Mouse (Mus musculus): ENCODE measurements at regions not wholly inside any gene's neighbourhood (a gene's known extent, or its start where the extent isn't known, plus 50 kb on each side); places are given as distances from the start of the nearest gene placed in this dataset.
A peak's percentile ranks its signal among the peaks of the same experiment; 100 is the strongest.

- no peak for DNase-seq (ENCODE audit: low spot score)
Measured at GRCm38 (mm10) chr4:31392932-31393632, 570.8 kb upstream of the Map3k7 start.

DNA sequence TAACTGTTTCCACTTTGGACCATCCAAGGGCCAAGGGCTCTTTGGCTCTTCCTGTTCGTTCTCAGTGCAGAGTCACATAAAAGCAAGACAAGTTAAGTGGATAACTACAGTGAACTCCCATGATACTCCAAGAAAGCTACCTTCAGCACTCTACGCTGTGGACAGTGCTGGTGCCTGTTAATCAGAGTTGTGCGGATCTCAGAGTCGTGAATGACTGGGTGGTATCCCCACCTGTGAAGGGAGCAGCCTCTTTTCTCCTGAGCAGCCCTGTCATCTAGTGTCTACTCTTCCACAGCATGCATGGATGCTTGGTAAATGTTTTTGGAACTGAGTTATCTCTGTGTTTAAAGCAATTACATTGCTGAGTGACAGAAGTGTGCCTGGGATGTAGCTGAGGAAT, 568.4 kb upstream of the Map3k7 start:
- DNase-seq (ENCODE audit: low spot score): no peak

DNA sequence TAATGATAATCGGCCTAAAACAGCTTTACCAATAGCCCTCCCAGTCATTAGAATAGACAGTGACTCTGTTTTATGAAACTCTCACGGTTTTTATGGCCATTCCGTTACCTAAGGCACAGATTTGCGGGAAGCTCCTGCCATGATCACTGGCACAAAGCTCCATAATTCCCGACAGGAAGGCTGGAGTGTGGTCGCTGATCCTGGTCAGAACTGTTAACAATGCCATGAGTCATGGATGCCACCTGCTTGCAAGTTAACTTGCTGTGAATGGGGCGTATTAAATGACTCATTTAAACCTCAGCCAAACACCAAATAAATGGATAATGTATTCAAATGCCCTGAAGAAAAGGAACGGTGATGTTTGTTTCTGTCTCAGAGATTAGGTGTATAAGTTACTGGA, 559.9 kb upstream of the Map3k7 start:
- DNase-seq (ENCODE audit: low spot score): no peak

DNA sequence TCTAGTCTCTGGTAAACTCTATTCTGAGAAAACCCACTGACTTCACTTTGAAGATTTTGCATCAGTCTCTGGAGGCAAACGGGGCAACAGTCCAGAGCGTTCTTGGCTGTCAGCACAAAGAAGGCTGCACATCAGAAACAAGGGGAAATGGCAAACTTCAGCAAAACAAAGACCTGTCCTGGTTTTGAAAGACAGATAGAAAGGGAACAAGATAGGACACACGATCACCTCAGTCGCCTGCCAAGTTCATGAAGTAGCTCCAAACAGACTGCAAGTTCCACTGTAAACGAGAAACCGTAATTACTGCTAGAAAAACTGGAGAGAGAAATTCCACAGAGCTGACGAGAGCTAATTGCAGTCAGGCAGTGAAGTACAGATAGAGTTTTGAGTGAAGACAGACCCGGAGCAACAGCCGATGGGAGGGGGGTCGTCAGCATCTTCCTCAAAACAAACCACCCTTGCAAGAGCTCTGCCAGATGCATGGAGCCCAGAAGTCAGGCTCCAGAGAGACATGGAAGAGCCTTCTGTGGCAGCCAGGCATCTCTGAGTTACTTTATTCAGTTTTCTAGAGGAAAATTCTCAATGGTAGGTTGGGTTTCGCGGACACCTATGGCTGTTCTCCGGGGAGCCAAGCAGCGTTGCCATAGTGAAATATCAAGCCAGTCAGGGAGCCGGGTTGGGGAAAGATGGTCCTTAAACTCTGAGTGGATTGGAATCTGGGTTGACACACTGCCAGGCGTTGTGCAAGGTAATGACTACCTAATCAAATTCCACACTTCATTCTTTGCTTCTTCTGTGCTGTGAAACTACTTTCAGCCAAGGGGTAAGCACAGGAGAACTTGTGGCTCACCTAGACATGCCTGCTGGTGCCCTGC, 558.8 kb upstream of the Map3k7 start:
- DNase-seq (ENCODE audit: low spot score): peak; percentile 36

DNA sequence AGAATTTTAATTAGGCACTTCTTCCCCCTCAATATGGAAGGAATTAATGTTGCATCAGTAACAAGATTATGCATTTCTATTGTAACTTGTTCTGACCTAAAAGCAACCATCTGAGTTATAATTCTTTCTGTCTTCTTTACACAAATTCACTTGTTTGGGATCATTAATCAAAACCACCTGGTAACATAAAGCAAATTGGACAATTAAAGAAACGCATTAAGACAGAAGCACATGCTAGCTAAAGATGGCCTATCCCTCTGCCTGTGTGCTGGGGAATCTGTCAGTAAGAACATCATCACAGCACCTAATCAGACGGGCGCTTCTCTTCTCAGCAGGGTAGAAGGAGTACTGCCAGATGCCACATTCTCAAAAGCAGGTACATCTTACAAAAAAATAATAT, 553.7 kb upstream of the Map3k7 start:
- DNase-seq (ENCODE audit: low spot score): no peak

GRCm38 (mm10) chr4:31411770-31412525, 551.9 kb upstream of the Map3k7 start:
- DNase-seq (ENCODE audit: low spot score): no peak

- no peak for DNase-seq (ENCODE audit: low spot score)
Measured at GRCm38 (mm10) chr4:31417161-31417560, 546.7 kb upstream of the Map3k7 start.

DNA sequence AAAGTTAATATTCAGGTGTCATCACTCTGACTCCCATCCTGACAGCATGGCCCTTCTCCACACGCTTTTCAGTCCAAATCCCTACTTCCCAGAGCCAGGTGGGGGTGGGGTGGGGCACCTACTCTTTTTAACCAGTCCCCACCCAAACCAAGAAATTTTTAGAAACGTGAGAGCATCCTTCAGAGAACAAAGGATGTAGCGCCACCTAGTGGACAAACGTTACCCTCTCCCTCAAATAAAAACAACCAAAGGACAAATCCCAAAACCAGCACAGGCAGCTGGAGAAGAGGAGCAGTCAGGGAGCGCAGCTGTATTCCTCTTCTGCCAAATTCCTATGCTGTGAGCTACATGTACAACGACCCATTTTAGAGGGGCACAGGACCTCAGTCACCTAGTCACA, 544.7 kb upstream of the Map3k7 start:
- peak; percentile 54 for DNase-seq (ENCODE audit: low spot score)

DNA sequence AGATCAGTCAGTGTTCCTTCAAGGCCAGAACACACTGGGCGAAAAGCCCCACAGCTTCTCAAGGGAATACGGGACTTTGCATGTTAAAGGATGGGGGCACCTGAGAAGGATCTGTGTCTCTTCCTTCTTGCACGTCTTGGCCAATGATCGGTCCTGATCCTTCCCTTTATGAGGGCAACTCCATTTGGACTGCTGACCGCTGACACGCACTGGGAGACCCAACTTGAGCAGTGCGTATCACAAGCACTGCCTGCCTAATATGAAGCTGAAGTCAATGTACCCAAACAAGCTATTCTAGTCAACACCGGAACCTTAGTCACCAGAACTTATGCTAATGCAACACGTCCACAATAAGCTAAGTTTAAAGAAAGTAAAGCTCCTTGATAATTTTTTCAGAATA, 543.7 kb upstream of the Map3k7 start:
- DNase-seq (ENCODE audit: low spot score): no peak

DNA sequence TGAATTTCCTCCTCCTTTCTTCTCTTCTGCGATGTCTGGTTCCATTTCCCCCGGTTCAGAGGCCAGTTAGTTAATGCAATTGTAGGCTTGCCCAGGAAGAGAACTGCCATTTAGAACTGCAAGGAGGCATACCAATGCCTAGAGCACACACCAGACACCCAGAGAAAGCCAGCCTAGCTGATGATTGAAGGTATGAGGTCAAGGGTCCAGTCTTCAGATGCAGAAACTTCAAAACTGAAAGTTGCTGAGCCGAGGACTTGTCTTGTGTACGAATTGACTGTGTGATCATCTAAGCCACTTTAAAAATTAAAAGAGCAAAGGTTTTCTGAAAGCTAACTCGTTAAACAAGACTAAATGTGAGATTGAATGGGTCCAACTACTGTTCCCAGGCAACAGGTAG, 542.5 kb upstream of the Map3k7 start:
- no peak for DNase-seq (ENCODE audit: low spot score)

DNA sequence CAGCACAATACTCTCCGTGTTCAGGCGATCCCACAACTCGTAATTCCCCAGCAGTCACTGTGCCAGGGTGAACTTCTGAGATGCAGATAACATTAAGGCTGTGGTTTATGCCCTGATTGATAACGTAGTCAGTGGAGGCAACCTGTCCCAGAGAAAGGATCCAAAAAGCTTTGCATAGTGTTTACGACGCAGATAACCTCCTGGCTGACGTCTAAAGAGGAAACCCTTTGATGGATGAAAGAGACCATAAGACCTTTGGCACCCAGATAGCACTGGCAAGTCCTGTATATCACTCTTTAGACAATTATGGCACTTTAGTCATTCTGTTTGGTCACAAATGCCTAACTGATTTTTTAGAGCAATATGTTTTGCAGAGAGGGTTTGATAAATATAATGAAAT, 538.8 kb upstream of the Map3k7 start:
- DNase-seq (ENCODE audit: low spot score): no peak

GRCm38 (mm10) chr4:31425716-31426115, 538.2 kb upstream of the Map3k7 start:
- DNase-seq (ENCODE audit: low spot score): no peak

DNA sequence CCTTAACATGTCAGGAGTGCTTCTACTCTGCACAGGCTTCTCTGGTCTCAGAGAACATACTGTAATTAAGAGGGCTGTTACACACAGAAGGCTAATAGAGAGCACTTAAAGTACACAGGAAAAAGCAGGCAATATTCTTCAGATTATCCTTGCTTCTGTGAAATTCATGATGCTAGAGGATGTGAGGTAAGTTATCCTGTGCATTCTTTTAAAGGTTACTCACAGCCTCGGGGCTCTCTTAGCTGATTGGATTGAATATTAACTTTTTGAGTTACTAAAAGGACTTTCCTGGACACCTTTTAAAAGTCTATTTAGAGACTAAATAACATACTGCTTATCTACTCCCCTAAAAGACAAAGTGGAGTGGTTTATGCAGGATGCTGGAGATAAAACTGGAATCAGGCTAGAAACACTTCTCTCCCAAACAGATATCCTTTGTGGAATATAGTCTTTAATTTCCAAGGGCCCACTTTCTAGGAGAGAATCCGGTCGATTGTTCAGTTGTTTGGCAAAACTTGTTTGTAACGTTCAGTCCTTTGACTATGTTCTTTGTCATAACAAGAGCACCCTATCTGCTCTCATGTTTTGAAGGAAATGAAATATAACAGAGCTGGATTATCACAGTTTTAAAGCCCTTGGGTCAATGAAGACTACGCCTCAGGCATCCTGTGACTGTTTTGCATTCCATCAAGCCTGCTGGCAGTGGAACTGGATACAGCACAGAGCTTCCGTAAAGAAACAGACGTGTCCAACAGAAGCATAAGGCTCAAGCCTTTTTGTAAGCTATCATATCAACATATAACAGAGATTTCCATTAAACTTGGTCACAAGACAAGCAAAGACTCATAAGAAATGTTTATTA, 537.5 kb upstream of the Map3k7 start:
- no peak for DNase-seq (ENCODE audit: low spot score)

GRCm38 (mm10) chr4:31433943-31434342, 530.0 kb upstream of the Map3k7 start:
- no peak for DNase-seq (ENCODE audit: low spot score)

DNA sequence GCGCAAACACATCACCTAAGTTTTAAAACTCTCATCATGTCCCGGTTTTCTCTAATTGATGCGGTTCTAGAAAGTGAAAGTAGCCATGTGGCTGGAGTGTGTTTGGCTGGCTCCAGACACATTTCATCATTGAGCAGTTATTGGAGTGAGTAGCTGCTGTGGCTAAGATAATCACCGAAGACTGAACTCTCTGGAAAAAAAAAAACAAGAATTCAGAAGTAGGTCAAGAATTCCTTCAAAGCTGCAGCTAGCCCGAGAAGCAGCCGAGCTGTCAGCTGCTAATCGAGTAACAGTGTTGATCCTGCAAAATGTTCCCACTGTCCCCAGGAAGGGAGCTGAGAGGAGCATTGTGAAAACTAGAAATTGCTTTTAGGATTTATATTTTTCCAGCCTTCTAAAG, 509.0 kb upstream of the Map3k7 start:
- DNase-seq (ENCODE audit: low spot score): peak; percentile 16

DNA sequence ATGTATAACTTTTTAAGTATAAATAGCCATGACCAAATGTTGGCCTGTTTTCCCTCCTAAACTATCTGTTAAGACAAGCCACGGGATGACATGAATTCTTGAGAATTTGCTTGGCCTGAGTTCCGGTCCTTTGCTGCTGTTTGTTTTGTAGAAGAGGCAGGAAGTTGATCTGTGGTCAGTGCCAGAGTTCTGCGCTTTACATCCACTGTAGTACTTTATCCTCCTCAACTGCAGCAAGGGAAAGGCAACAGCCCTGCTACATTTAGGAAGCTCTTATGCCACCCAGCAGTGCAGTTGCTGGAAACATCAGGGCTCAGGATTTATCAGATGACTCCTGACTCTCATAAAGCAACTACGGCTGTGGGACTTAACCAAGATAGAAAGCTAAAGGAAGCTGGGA, 508.4 kb upstream of the Map3k7 start:
- no peak for DNase-seq (ENCODE audit: low spot score)

DNA sequence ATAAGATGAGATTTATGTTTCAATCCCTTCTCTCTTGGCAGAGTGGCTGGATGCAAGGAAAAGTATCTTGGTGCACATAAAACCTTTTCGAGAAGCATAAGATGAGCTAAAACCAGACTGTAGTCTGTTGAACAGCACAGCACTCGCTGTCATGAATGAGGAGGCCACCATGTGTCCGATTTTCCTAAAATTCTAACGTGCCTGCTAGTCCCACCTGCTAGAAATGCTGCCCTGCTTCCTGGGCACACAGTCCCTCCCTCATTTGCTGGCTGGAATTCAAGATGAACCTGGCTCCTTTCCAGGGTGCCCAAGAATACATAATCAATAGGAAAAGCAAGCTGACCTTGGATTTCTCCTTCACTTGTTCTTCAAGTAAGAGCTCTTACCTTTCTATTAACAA, 501.4 kb upstream of the Map3k7 start:
- DNase-seq (ENCODE audit: low spot score): no peak

- no peak for DNase-seq (ENCODE audit: low spot score)
Measured at GRCm38 (mm10) chr4:31463130-31463698, 500.7 kb upstream of the Map3k7 start.

DNA sequence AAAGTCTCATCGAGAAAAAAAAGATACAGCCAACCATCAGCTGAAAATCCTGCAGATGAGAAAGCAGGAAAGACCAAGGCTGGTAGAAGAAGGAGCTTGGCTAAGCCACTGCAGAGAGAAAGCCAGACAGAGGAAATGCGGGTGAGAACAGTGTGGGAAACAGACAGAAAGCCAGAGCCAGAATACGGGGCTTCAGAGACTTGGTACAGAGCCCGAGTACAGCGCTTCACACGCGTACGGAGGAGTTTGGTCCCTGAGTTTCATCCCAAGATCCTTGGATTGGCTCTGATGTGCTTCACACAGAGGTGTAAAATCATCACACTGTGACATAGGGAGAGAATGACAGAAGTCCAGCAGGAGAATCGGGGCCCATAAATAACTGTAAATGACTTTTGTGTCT, 495.6 kb upstream of the Map3k7 start:
- DNase-seq (ENCODE audit: low spot score): no peak

DNA sequence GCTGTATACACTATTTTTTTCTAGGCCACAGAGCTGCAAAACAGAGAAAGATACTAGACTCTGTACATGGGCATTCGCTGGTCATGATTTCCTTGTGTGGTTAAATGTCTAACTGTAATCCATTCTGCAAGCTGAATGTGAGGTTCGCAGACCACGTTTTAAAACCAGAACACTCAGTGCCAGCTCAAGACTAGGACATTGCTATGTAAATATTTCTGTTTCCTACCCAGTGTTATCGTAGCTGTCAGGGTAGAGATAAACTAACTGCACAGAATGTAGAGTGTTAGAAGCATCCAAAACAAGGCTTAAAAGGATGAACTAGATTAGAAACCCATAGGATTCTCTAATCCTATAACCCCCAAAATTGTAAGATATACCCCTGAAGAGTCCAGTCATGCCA, 494.1 kb upstream of the Map3k7 start:
- no peak for DNase-seq (ENCODE audit: low spot score)

- DNase-seq (ENCODE audit: low spot score): no peak
Measured at GRCm38 (mm10) chr4:31492535-31492934, 471.4 kb upstream of the Map3k7 start.

All from adipocyte (in vitro differentiated cells).